In the genomic region with DNA sequence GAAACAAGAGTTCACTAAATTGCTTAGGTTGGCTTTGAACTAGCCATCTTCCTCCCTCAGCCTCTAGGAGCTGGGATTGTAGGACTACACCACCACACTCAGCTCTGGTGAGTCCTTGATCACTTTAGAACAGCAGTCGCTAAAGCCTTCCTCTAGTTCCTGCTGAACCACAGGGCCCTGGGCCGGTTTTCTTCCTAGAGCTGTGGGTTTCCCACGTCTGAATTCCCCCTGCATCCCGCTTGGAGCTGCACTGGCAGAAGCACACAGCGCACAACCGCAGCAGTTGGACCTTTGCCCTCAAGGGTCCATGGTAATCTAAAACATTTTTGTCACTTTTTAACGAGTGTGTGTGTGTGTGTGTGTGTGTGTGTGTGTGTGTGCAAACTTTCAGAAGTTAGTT, we compare ENCODE assay signal across 13 mouse cellular contexts. TPM values are rescaled to one million over a fixed set of nuclear protein-coding genes. Genes with fewer than 3 reads are reported as not detected.
DNase-seq lines count a peak whose midpoint lies in the region; ATAC-seq and TF ChIP-seq lines count a peak whose summit lies in the region.
"Had no signal": no experiment of that assay in that cellular context is flagged by ENCODE, and none has a peak within 500 bp of the region (broad histone marks: within the 10 kb centered on the region; RNA-seq: fewer than 3 reads in every experiment).

No protein-coding gene starts in this region.

- no peak overlapping the region for H3K9ac ChIP-seq in liver, embryonic 11.5 days (ENCODE audit: low read depth, low read length)
- no peak overlapping the region for H3K9ac ChIP-seq in liver, postnatal 0 days (replicated peaks)

- no peak for TF ChIP-seq CTCF in liver, postnatal 0 days (IDR thresholded peaks at IDR 0.05; ENCODE audit: low read depth)

- WGBS in liver, embryonic 11.5 days: 49% methylated on average over 7 of the region's 7 CpGs
- WGBS in liver, postnatal 0 days (ENCODE audit: insufficient replicate concordance): 49% methylated on average over 7 of the region's 7 CpGs

- peak; percentile 58 for DNase-seq in cerebellum, adult 9-10 months
- no peak for DNase-seq in liver, embryonic 11.5 days (ENCODE audit: low spot score)
- DNase-seq in liver, postnatal 0 days: no peak
- DNase-seq in urinary bladder, postnatal 10 days (ENCODE audit: low spot score): peak; percentile 5
- no peak for DNase-seq in urinary bladder, adult 18-20 months (ENCODE audit: low spot score in 2 of 2)
- DNase-seq in T-cell, adult 2 months (ENCODE audit: low spot score): no peak

- H3K27ac ChIP-seq in liver, embryonic 11.5 days (ENCODE audit: low read depth, low read length): no peak overlapping the region
- no peak overlapping the region for H3K27ac ChIP-seq in liver, postnatal 0 days (ENCODE audit: low read depth)
- H3K27ac ChIP-seq: forebrain, embryonic 12.5 days; hindbrain, embryonic 12.5 days; liver, embryonic 15.5 days; stomach, embryonic 15.5 days had no signal

- H3K4me1 ChIP-seq in liver, embryonic 11.5 days (replicated peaks; ENCODE audit: control insufficient read depth, insufficient read depth, low read length): peaks cover 9% of the 10 kb centered on the region; the same call in 1 of the 2 replicates
- H3K4me1 ChIP-seq in liver, postnatal 0 days (ENCODE audit: insufficient read depth): peaks cover 14% of the 10 kb centered on the region

- no peak for TF ChIP-seq EP300 in liver, postnatal 0 days (IDR thresholded peaks at IDR 0.05; ENCODE audit: low read depth)

- no peak overlapping the region for H3K4me3 ChIP-seq in liver, embryonic 11.5 days (ENCODE audit: low read depth, low read length)
- H3K4me3 ChIP-seq in liver, postnatal 0 days (ENCODE audit: low read depth, low read length): no peak overlapping the region

- no peaks in the 10 kb centered on the region for H3K9me3 ChIP-seq in liver, embryonic 11.5 days (ENCODE audit: control insufficient read depth, low read length)
- H3K9me3 ChIP-seq in liver, postnatal 0 days (ENCODE audit: low read length): no peaks in the 10 kb centered on the region
- H3K9me3 ChIP-seq: forebrain, embryonic 12.5 days; hindbrain, embryonic 12.5 days; limb, embryonic 10.5 days; liver, embryonic 15.5 days; neural tube, embryonic 15.5 days; stomach, embryonic 15.5 days had no signal

- H3K27me3 ChIP-seq in liver, embryonic 11.5 days (replicated peaks; ENCODE audit: control insufficient read depth, insufficient read depth, low read length): peaks cover 26% of the 10 kb centered on the region
- peaks cover 19% of the 10 kb centered on the region for H3K27me3 ChIP-seq in liver, postnatal 0 days (ENCODE audit: insufficient read depth, low read length)

- no peaks in the 10 kb centered on the region for H3K36me3 ChIP-seq in liver, embryonic 11.5 days (ENCODE audit: control insufficient read depth, insufficient read depth, low read length)
- H3K36me3 ChIP-seq in liver, postnatal 0 days (replicated peaks; ENCODE audit: insufficient read depth, low read length): no peaks in the 10 kb centered on the region
- H3K36me3 ChIP-seq: forebrain, embryonic 12.5 days; hindbrain, embryonic 12.5 days; limb, embryonic 10.5 days; liver, embryonic 15.5 days; neural tube, embryonic 15.5 days; stomach, embryonic 15.5 days had no signal

- no peak for ATAC-seq in cerebellum, adult (ENCODE audit: insufficient number of reproducible peaks, low FRiP score, low TSS enrichment)
- no peak for ATAC-seq in liver, embryonic 11.5 days (replicated peaks; ENCODE audit: low FRiP score)
- ATAC-seq in liver, postnatal 0 days: no peak

- peak overlapping the region; percentile 96 for H3K4me2 ChIP-seq in liver, embryonic 11.5 days
- H3K4me2 ChIP-seq in liver, postnatal 0 days (ENCODE audit: low read depth, low read length): no peak overlapping the region

RNA-seq across cellular contexts. Expression of a gene that starts 0.7 kb away (rescaled TPM):
- 4.8 and 5.7 TPM in 2 replicates for polyA plus RNA-seq in liver, embryonic 11.5 days (2014; fragmentation: Nextera tagmentation; extraction: Ambion mirVana)
- 1.7 and 2.2 TPM in 2 replicates for polyA plus RNA-seq in liver, postnatal 0 days (2015; fragmentation: Nextera tagmentation; extraction: Ambion mirVana)

RNA-seq across cellular contexts. Expression of a gene that starts 47.3 kb away (rescaled TPM):
- polyA plus RNA-seq in liver, embryonic 11.5 days (2014; fragmentation: Nextera tagmentation; extraction: Ambion mirVana): 0.58 and 0.70 TPM in 2 replicates
- 0.75 and 0.83 TPM in 2 replicates for polyA plus RNA-seq in liver, postnatal 0 days (2015; fragmentation: Nextera tagmentation; extraction: Ambion mirVana)

Comparison
In these comparisons a context has a peak if more than half of its experiments do, and no peak if none do; other contexts are left out.
1. DNase-seq: peak in cerebellum, adult 9-10 months (single experiment) and urinary bladder, postnatal 10 days (single experiment); none in liver, embryonic 11.5 days (single experiment), liver, postnatal 0 days (single experiment), urinary bladder, adult 18-20 months (0 of 2) and T-cell, adult 2 months (single experiment).